Mouse (Mus musculus) kidney, embryonic 15.5 days (tissue): ENCODE results near the gene Sipa1l2. TPM values are rescaled to one million over a fixed set of nuclear protein-coding genes. Genes with fewer than 3 reads are reported as not detected.
"Not testable (repeated sequence)": the region's sequence is repeated elsewhere in the genome, so short reads cannot be mapped to it uniquely, and the experiment has no call there.

Experiments used
- ATAC-seq: fragments of 200-750 bp; cut with Nextera tagmentation; replicated peaks from 2 replicates; pipeline ENCODE4 v1.8.0; 2017; ENCODE audit warnings: moderate TSS enrichment; ENCODE audit not compliant: low FRiP score
- H3K27ac ChIP-seq: fragments of 300-500 bp; sonication (generic); 2 replicates; pipeline ENCODE4 v1.5.1; 2015; ENCODE audit warnings: mild to moderate bottlenecking, inconsistent platforms
- H3K27me3 ChIP-seq: fragments of 300-500 bp; sonication (generic); 2 replicates; pipeline ENCODE4 v1.6.1; 2015; ENCODE audit warnings: inconsistent platforms
- H3K36me3 ChIP-seq: fragments of 300-500 bp; sonication (generic); 2 replicates; pipeline ENCODE4 v1.6.1; 2015; ENCODE audit warnings: inconsistent platforms
- H3K4me1 ChIP-seq: fragments of 300-500 bp; sonication (generic); 2 replicates; pipeline ENCODE4 v1.6.1; 2015; ENCODE audit warnings: inconsistent platforms
- H3K4me2 ChIP-seq: fragments of 300-500 bp; sonication (generic); 2 replicates; pipeline ENCODE4 v1.6.1; 2015; ENCODE audit warnings: moderate library complexity, mild to moderate bottlenecking, inconsistent platforms
- H3K4me3 ChIP-seq: fragments of 300-500 bp; sonication (generic); replicated peaks from 2 replicates; pipeline ENCODE4 v1.5.1; 2015; ENCODE audit warnings: mild to moderate bottlenecking, inconsistent platforms
- H3K9ac ChIP-seq: fragments of 300-500 bp; sonication (generic); 2 replicates; pipeline ENCODE4 v1.6.1; 2015; ENCODE audit warnings: mild to moderate bottlenecking, inconsistent platforms
- H3K9me3 ChIP-seq: fragments of 300-500 bp; sonication (generic); replicated peaks from 2 replicates; pipeline ENCODE4 v1.6.1; 2016; ENCODE audit warnings: inconsistent platforms
- WGBS: fragments of 180-500 bp; shearing (Covaris S2); methylation state at CpG from one replicate; pipeline ENCODE4 v1.1.7; 2015; ENCODE audit warnings: mixed read lengths; 5-methylcytosine and 5-hydroxymethylcytosine counted together
- polyA plus RNA-seq: library from polyadenylated mRNA; unstranded; fragments of >200 nt; fragmentation: Nextera tagmentation; extraction: Ambion mirVana; gene quantifications from 2 replicates; pipeline ENCODE4 v1.2.1, GENCODE M21; 2015

The Sipa1l2 gene
- polyA plus RNA-seq, 1 experiment from 2014 or later = 17.4 TPM

DNA sequence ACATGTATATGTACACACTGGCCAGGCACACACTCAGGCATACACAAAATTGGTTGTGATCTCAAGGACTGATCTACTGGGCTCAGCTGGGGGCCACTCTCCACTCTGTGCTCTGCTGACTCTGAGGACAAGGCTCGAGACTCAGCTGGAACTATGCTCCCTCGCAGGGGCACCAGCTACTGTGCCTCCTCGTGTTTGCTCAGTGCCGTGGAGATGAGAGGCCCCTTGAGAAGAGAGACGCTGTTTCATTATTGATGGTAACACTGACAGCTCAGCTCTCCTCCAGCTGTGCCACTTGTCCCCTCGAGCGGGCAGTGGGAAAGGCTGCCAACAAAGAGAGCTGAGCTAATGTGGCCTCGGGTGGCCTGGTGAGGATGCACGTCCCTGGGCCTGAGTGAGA lies 161.9 kb downstream of the Sipa1l2 start:
- 34% methylated on average over 9 of the region's 9 CpGs for WGBS
- Histone ChIP-seq H3K27me3 (no peaks in the 10 kb centered on the region), H3K4me1 (peaks cover under 1% of the 10 kb centered on the region; the same call in 1 of the 2 replicates), H3K27ac (no peak overlapping the region), H3K9ac (no peak overlapping the region), H3K4me3 (no peak overlapping the region), H3K4me2 (no peak overlapping the region), H3K9me3 (peaks cover 2% of the 10 kb centered on the region; the same call in 1 of the 2 replicates), H3K36me3 (no peaks in the 10 kb centered on the region)
- ATAC-seq = no peak

- 80% methylated on average over 5 of the region's 5 CpGs for WGBS
- ATAC-seq = no peak
Observed at GRCm38 (mm10) chr8:125406453-125406852, 163.2 kb downstream of the Sipa1l2 start.

GRCm38 (mm10) chr8:125401350-125401749 lies 168.3 kb downstream of the Sipa1l2 start:
- H3K36me3 ChIP-seq = no peaks in the 10 kb centered on the region
- no peak overlapping the region for H3K27ac ChIP-seq
- peaks cover 2% of the 10 kb centered on the region; the same call in 1 of the 2 replicates for H3K9me3 ChIP-seq
- ATAC-seq = no peak
- H3K4me2 ChIP-seq = no peak overlapping the region
- no peak overlapping the region for H3K9ac ChIP-seq
- H3K4me3 ChIP-seq = no peak overlapping the region
- peaks cover 13% of the 10 kb centered on the region; the same call in 1 of the 2 replicates for H3K4me1 ChIP-seq
- WGBS = 88% methylated on average over 3 of the region's 3 CpGs
- H3K27me3 ChIP-seq = no peaks in the 10 kb centered on the region

More at GRCm38 (mm10) chr8:125406453-125406852, 163.2 kb downstream of the Sipa1l2 start:
- peaks cover 2% of the 10 kb centered on the region; the same call in 1 of the 2 replicates for H3K9me3 ChIP-seq
- H3K4me3 ChIP-seq = no peak overlapping the region
- no peaks in the 10 kb centered on the region for H3K27me3 ChIP-seq
- H3K4me1 ChIP-seq = no peaks in the 10 kb centered on the region
- no peak overlapping the region for H3K9ac ChIP-seq
- H3K4me2 ChIP-seq = no peak overlapping the region
- H3K27ac ChIP-seq = no peak overlapping the region
- H3K36me3 ChIP-seq = no peaks in the 10 kb centered on the region

- Histone ChIP-seq H3K27me3 (no peaks in the 10 kb centered on the region), H3K4me1 (peaks cover 13% of the 10 kb centered on the region; the same call in 1 of the 2 replicates), H3K9ac (no peak overlapping the region), H3K36me3 (no peaks in the 10 kb centered on the region), H3K4me2 (no peak overlapping the region), H3K27ac (no peak overlapping the region), H3K9me3 (no peaks in the 10 kb centered on the region), H3K4me3 (no peak overlapping the region)
- ATAC-seq = 0 out of 2 replicates have a peak, but pooled peaks have one; percentile 40
- 56% methylated on average over 14 of the region's 14 CpGs for WGBS
Observed at GRCm38 (mm10) chr8:125397981-125398380, 171.6 kb downstream of the Sipa1l2 start.

GRCm38 (mm10) chr8:125395682-125396081 lies 173.9 kb downstream of the Sipa1l2 start:
- not testable (repeated sequence) for ATAC-seq, H3K4me3 ChIP-seq, H3K4me2 ChIP-seq, H3K9me3 ChIP-seq, H3K36me3 ChIP-seq, H3K9ac ChIP-seq, H3K27me3 ChIP-seq, H3K27ac ChIP-seq
- H3K4me1 ChIP-seq = peaks cover 21% of the 10 kb centered on the region
- WGBS = 80% methylated on average over 8 of the region's 8 CpGs

GRCm38 (mm10) chr8:125395032-125395431 lies 174.6 kb downstream of the Sipa1l2 start:
- Histone ChIP-seq H3K4me1 (peaks cover 26% of the 10 kb centered on the region), H3K27me3 (no peaks in the 10 kb centered on the region), H3K9ac (no peak overlapping the region), H3K36me3 (no peaks in the 10 kb centered on the region), H3K4me3 (no peak overlapping the region), H3K9me3 (no peaks in the 10 kb centered on the region), H3K27ac (no peak overlapping the region), H3K4me2 (no peak overlapping the region)
- ATAC-seq = no peak
- WGBS = 83% methylated on average over 8 of the region's 8 CpGs

DNA sequence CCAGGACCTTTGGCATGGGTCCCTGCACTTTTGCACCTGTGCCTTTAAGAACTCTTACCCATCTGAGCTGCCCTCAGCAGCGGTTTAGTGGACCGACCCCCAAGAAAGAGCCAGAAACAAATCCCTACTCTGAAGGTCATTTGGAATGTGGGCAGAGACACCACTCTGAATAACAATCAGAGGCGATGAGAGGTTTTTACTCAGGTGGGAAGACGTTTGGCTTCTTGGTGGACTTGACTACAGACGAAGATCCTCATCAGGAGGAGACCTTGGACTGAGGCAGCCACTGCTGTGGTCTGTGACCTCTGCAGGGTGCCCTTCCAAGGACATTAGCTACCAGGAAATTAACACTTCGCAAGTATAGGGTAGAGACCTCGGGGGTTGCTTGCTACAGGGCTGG lies 177.9 kb downstream of the Sipa1l2 start:
- no peak for ATAC-seq

DNA sequence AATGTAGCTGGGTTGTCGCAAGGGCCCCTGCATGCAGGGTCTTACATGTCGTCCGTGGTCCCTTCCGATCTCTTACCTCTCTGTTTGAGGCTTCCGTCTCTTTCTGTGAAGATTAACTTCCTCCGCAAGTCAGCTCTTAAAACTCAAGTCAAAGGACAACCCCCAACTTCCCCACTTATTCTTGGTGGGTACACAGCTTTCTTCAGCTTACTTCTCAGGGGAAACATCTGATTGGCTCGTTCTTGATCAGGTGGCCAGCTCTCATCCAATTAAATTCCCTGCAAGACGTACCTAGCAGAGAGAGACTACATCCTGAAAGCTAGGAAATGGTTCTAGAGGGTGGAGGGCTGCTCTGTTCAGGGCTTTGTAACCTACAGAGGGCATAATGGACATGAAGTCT lies 178.3 kb downstream of the Sipa1l2 start:
- Histone ChIP-seq H3K4me2 (no peak overlapping the region), H3K4me3 (no peak overlapping the region)

More for the DNA sequence above, 177.9 kb downstream of the Sipa1l2 start:
- Histone ChIP-seq H3K4me3 (no peak overlapping the region), H3K9ac (no peak overlapping the region), H3K27me3 (no peaks in the 10 kb centered on the region), H3K27ac (no peak overlapping the region), H3K4me2 (no peak overlapping the region), H3K9me3 (no peaks in the 10 kb centered on the region), H3K4me1 (peaks cover 35% of the 10 kb centered on the region), H3K36me3 (no peaks in the 10 kb centered on the region)
- 59% methylated on average over 7 of the region's 7 CpGs for WGBS

GRCm38 (mm10) chr8:125390506-125390895 lies 179.1 kb downstream of the Sipa1l2 start:
- no peak for ATAC-seq
- no peaks in the 10 kb centered on the region for H3K36me3 ChIP-seq
- H3K9ac ChIP-seq = no peak overlapping the region
- H3K4me1 ChIP-seq = peaks cover 45% of the 10 kb centered on the region
- 78% methylated on average over 6 of the region's 6 CpGs for WGBS
- H3K4me3 ChIP-seq = no peak overlapping the region
- no peaks in the 10 kb centered on the region for H3K9me3 ChIP-seq
- H3K4me2 ChIP-seq = no peak overlapping the region
- H3K27ac ChIP-seq = peak overlapping the region; percentile 19
- no peaks in the 10 kb centered on the region for H3K27me3 ChIP-seq

More for the DNA sequence above, 178.3 kb downstream of the Sipa1l2 start:
- H3K27ac ChIP-seq = no peak overlapping the region
- no peak overlapping the region for H3K9ac ChIP-seq
- ATAC-seq = no peak
- H3K4me1 ChIP-seq = peaks cover 37% of the 10 kb centered on the region
- WGBS = 84% methylated on average over 8 of the region's 8 CpGs
- no peaks in the 10 kb centered on the region for H3K36me3 ChIP-seq
- H3K9me3 ChIP-seq = no peaks in the 10 kb centered on the region
- no peaks in the 10 kb centered on the region for H3K27me3 ChIP-seq

GRCm38 (mm10) chr8:125389756-125390505 lies 179.7 kb downstream of the Sipa1l2 start:
- no peak overlapping the region for H3K4me2 ChIP-seq
- peak overlapping the region; percentile 19 for H3K27ac ChIP-seq
- ATAC-seq = no peak
- no peak overlapping the region for H3K4me3 ChIP-seq
- WGBS = 66% methylated on average over 13 of the region's 13 CpGs
- H3K9me3 ChIP-seq = no peaks in the 10 kb centered on the region
- H3K27me3 ChIP-seq = no peaks in the 10 kb centered on the region
- H3K9ac ChIP-seq = no peak overlapping the region
- peaks cover 49% of the 10 kb centered on the region for H3K4me1 ChIP-seq
- H3K36me3 ChIP-seq = no peaks in the 10 kb centered on the region

DNA sequence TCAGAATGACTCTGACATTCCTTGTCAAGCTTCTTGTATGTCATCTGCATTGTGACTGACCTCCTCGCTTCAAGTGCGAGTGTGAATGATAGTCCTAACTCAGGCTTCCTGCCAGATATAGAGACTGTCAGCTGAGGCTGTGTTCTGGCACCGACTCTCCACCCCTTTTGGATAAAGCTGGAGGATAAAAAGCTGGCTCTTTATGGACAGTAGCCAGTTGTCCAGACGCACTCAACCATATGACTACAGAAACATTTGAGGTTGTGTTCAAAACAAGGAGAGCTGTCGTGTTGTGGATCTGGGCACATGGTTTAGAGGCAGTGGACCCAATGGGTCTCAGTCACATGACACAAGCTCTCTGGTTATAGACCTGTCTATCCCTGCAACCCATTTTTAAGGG lies 180.3 kb downstream of the Sipa1l2 start:
- Histone ChIP-seq H3K4me1 (peaks cover 49% of the 10 kb centered on the region), H3K36me3 (no peaks in the 10 kb centered on the region), H3K4me2 (no peak overlapping the region), H3K4me3 (no peak overlapping the region), H3K9ac (no peak overlapping the region), H3K27ac (peak overlapping the region; percentile 52; the same call in 1 of the 2 replicates), H3K9me3 (no peaks in the 10 kb centered on the region), H3K27me3 (no peaks in the 10 kb centered on the region)
- ATAC-seq = no peak; the same call in 1 of the 2 replicates
- WGBS = 46% methylated on average over 5 of the region's 5 CpGs

GRCm38 (mm10) chr8:125388404-125389180 lies 181.0 kb downstream of the Sipa1l2 start:
- Histone ChIP-seq H3K27ac (peak overlapping the region; percentile 52; the same call in 1 of the 2 replicates), H3K4me1 (peaks cover 49% of the 10 kb centered on the region), H3K36me3 (no peaks in the 10 kb centered on the region), H3K9ac (no peak overlapping the region), H3K4me3 (no peak overlapping the region), H3K4me2 (no peak overlapping the region), H3K9me3 (no peaks in the 10 kb centered on the region), H3K27me3 (no peaks in the 10 kb centered on the region)
- WGBS = 20% methylated on average over 13 of the region's 13 CpGs
- peak; percentile 47 for ATAC-seq
